Mouse (Mus musculus): ENCODE measurements at regions not wholly inside any gene's neighbourhood (a gene's known extent, or its start where the extent isn't known, plus 50 kb on each side); places are given as distances from the start of the nearest gene placed in this dataset.

DNA sequence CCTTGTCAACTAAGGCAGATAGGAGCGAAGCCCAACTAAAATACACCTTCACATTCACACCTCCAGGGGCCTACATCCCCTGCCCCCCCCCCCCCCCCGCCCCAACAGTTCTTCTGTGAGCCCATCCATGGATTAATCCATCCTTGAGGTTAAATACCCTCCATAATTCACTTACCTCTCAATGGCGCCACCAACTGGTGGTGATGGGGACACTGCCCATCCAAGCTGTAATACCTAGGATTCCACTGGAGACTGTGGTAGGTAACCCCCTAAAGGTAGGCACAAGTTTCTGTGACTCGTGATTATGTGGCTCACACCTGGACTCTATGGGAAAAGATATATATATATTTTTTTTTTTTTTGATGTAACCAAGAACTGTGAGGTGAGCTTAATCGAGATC, 216.4 kb upstream of the Sdk2 start:
- DNase-seq (ENCODE audit: extremely low spot score in 1 of 2, low spot score in 1 of 2): peak in 1 of 2 experiments; percentile 79

- no peak for DNase-seq (ENCODE audit: extremely low spot score in 1 of 2, low spot score in 1 of 2)
Observed at GRCm38 (mm10) chr11:114282566-114282965, 215.7 kb upstream of the Sdk2 start.

DNA sequence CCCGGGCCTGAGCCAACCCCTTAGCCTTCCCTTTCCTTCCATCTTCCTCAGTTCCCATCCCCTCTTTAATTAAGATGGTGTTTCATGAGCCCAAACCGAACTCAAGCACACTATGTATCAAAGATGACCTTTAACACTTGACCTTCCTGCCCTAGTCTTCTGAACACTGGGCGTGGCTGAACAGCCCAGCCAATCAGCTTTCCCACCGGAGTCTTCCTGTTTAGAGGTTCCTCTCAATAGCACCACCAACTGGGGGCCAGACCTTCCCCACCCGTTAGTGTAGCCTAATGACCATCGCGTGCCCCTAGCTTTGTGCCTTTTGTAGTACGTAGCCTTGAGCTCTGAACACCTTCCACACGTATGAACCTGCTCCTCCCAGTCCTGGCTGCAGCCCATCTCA, 215.0 kb upstream of the Sdk2 start:
- no peak for DNase-seq (ENCODE audit: extremely low spot score in 1 of 2, low spot score in 1 of 2)

- DNase-seq (ENCODE audit: extremely low spot score in 1 of 2, low spot score in 1 of 2): no peak
Observed at GRCm38 (mm10) chr11:114281041-114281695, 214.3 kb upstream of the Sdk2 start.

- no peak for DNase-seq (ENCODE audit: extremely low spot score in 1 of 2, low spot score in 1 of 2)
Observed at GRCm38 (mm10) chr11:114277513-114278304, 210.9 kb upstream of the Sdk2 start.

GRCm38 (mm10) chr11:114270358-114271072, 203.7 kb upstream of the Sdk2 start:
- DNase-seq (ENCODE audit: extremely low spot score in 1 of 2, low spot score in 1 of 2): no peak

- no peak for DNase-seq (ENCODE audit: extremely low spot score in 1 of 2, low spot score in 1 of 2)
Observed at GRCm38 (mm10) chr11:114261959-114262358, 195.1 kb upstream of the Sdk2 start.

GRCm38 (mm10) chr11:114258218-114258617, 191.4 kb upstream of the Sdk2 start:
- DNase-seq (ENCODE audit: extremely low spot score in 1 of 2, low spot score in 1 of 2): peak in 1 of 2 experiments; percentile 35

- DNase-seq (ENCODE audit: extremely low spot score in 1 of 2, low spot score in 1 of 2): peak in 1 of 2 experiments; percentile 22
Observed at GRCm38 (mm10) chr11:114257756-114258155, 190.9 kb upstream of the Sdk2 start.

DNA sequence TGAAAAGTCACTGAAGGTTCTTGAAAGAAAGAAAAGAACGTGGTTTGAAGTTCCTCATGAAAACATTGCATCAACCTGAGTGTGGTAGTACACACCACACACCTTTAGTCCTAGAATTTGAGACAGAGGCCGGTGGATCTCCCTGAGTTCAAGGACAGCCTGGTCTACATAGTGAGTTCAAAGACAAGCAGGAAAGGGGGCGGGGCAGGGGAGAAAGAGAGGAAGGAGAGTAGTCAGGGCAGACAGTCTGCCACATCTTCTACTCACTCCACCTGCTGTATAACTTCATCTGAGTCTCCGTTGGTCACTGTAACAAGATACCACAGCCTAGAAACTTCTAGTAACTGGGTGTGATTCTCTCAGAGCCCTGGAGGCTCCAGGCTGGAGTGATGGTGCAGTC, 190.2 kb upstream of the Sdk2 start:
- DNase-seq (ENCODE audit: extremely low spot score in 1 of 2, low spot score in 1 of 2): no peak

GRCm38 (mm10) chr11:114254344-114254743, 187.5 kb upstream of the Sdk2 start:
- DNase-seq (ENCODE audit: extremely low spot score in 1 of 2, low spot score in 1 of 2): no peak

DNA sequence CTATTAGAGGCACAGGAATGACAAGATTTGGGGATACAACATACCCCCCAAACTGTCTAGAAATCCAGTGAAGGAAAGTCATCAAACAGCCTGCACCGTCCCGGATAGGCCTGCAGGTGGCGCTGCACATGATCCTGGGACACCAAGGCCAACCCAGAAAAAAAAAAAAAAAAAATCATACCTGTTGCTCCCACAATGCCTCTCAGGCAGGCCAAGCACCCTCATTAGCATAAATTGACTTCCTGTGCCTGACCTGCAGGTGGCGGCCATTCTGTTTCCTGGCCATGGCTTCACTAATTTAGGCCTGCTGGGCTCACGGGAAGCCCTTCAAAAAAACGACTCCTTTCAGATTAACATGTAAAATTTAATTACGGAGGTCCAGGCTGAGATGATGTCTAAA, 184.8 kb upstream of the Sdk2 start:
- DNase-seq (ENCODE audit: extremely low spot score in 1 of 2, low spot score in 1 of 2): no peak

DNA sequence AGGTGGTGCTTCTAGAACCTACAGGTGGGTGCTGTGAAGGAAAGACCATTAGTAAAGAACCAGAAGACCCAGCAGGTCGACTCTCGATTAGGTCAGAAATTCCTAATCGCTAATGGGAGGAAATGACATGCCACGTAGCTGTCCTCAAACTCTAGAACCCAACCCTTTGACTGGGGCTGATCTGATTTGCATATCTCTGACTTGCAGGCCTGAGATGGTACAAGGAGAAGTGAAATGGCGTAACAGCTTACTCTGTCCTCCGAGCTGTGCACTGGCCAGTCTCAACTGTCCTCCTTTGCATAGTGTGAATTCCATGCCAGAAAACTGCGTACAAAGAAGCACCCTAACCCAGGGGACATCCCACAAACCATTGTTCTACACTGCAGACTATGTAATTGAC, 182.4 kb upstream of the Sdk2 start:
- DNase-seq (ENCODE audit: extremely low spot score in 1 of 2, low spot score in 1 of 2): no peak

- peak in 1 of 2 experiments; percentile 28 for DNase-seq (ENCODE audit: extremely low spot score in 1 of 2, low spot score in 1 of 2)
Observed at GRCm38 (mm10) chr11:114248261-114248898, 181.5 kb upstream of the Sdk2 start.

DNA sequence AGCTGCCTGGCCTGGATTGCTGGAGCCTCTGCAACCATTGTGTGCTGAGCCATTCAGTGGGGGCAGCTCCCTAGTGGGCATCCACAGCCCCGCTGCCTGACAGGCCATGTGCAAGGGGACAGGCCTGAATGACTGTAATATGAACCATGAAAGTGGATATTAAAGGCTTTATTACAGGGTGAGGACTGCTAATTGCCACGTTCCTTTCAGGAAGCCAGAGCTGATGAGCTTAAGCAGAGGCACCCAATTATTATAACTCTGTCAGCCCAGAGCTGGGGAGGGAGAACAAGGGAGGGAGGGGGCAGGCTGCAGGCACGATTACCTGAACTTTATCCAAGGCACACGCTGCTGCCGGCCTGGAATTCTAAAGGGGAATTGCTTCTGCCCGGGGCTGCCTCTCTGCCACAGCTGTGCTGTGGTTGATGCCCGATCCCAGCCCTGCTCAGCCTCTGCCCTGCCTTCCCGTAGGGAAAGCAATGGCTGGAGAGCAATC, 172.5 kb upstream of the Sdk2 start:
- DNase-seq (ENCODE audit: extremely low spot score in 1 of 2, low spot score in 1 of 2): no peak

DNA sequence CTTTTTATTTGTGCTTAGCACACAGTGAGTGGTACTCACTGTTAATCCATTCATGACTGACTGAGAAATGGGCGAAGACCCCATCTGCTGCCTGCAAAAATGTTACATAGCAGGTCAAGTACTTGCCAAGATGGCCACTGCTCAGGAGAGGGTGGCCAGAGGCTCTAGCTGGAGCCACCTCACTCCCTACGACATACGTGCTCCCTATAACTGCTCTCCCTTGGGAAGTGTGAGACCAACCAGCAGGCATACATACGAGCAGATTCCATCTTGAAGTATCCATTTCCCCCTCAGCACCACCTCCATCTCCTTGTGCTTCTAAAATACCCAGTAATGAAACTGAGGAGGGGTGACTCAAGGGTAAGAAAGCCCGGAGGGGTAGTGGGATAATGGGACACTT, 172.0 kb upstream of the Sdk2 start:
- no peak for DNase-seq (ENCODE audit: extremely low spot score in 1 of 2, low spot score in 1 of 2)

GRCm38 (mm10) chr11:114238316-114238715, 171.5 kb upstream of the Sdk2 start:
- no peak for DNase-seq (ENCODE audit: extremely low spot score in 1 of 2, low spot score in 1 of 2)

DNA sequence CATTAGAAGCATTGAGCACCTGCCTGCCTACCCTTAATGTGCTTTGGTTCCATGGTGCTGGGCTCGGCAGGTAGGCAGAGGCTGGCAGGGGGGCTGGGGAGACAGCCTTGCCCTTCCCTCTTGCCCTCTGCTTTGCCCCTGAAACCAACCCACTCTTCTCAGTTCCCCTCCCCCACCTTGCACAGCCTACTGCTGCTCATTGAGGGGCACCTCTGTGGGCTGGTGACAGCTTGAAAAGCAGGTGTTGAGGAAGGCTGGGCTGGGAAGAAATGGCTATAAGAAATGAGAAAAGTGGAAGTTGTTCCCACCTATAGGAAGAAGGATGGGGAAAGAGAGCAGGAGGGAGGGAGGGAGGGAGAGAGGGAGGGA, 167.7 kb upstream of the Sdk2 start:
- no peak for DNase-seq (ENCODE audit: extremely low spot score in 1 of 2, low spot score in 1 of 2)

GRCm38 (mm10) chr11:114233636-114234541, 167.0 kb upstream of the Sdk2 start:
- no peak for DNase-seq (ENCODE audit: extremely low spot score in 1 of 2, low spot score in 1 of 2)

DNA sequence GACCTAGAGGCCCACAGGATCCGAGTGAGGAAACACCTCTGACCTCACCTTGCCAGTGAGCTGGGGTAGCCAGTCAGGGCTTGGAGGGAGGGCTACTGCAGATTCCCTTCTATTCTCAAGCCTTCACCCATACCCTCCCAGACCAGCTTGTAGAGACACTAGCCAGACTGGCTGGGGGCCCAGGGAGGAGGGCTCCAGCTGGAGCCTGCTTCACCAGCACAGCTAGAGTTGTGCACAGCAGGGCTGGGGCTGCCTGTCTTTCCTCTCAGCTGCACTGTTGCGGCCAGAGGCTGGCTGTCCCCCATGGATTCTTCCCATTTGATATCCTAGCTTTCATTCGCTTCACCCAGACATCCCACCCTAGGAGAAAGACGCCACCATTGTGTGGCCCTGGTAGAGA, 165.0 kb upstream of the Sdk2 start:
- DNase-seq (ENCODE audit: extremely low spot score in 1 of 2, low spot score in 1 of 2): no peak
